Mouse (Mus musculus): ENCODE measurements around the gene Mfrp.
A peak's percentile ranks its signal among the peaks of the same experiment; 100 is the strongest.

Gene Mfrp

GRCm38 (mm10) chr9:44101490-44101889, at the start of gene Mfrp:
TSS of gene Mfrp (plus strand) at chr9:44101729.
- no peak for DNase-seq (ENCODE audit: low read depth, low spot score)

- DNase-seq (ENCODE audit: low read depth, low spot score): peak; percentile 61
Observed at GRCm38 (mm10) chr9:44052855-44053254, 48.7 kb upstream of the Mfrp start.

GRCm38 (mm10) chr9:44053936-44054335, 47.6 kb upstream of the Mfrp start:
- no peak for DNase-seq (ENCODE audit: low read depth, low spot score)

- no peak for DNase-seq (ENCODE audit: low read depth, low spot score)
Observed at GRCm38 (mm10) chr9:44058606-44059005, 42.9 kb upstream of the Mfrp start.

GRCm38 (mm10) chr9:44065177-44065576, 36.4 kb upstream of the Mfrp start:
- DNase-seq (ENCODE audit: low read depth, low spot score): no peak

- DNase-seq (ENCODE audit: low read depth, low spot score): peak; percentile 98
Observed at GRCm38 (mm10) chr9:44066785-44067225, 34.7 kb upstream of the Mfrp start, which contains the start of gene Usp2. TSS of gene Usp2 (plus strand) at chr9:44067021.

GRCm38 (mm10) chr9:44067241-44067959, 34.1 kb upstream of the Mfrp start:
- DNase-seq (ENCODE audit: low read depth, low spot score): no peak

- DNase-seq (ENCODE audit: low read depth, low spot score): no peak
Observed at GRCm38 (mm10) chr9:44067960-44068330, 33.6 kb upstream of the Mfrp start.

- DNase-seq (ENCODE audit: low read depth, low spot score): no peak
Observed at GRCm38 (mm10) chr9:44069252-44069651, 32.3 kb upstream of the Mfrp start.

GRCm38 (mm10) chr9:44070113-44070843, 31.3 kb upstream of the Mfrp start:
- no peak for DNase-seq (ENCODE audit: low read depth, low spot score)

GRCm38 (mm10) chr9:44070844-44071231, 30.7 kb upstream of the Mfrp start:
- DNase-seq (ENCODE audit: low read depth, low spot score): no peak

- DNase-seq (ENCODE audit: low read depth, low spot score): no peak
Observed at GRCm38 (mm10) chr9:44071914-44072598, 29.5 kb upstream of the Mfrp start.

- DNase-seq (ENCODE audit: low read depth, low spot score): no peak
Observed at GRCm38 (mm10) chr9:44072599-44072915, 29.0 kb upstream of the Mfrp start.

GRCm38 (mm10) chr9:44073115-44073514, 28.4 kb upstream of the Mfrp start:
- no peak for DNase-seq (ENCODE audit: low read depth, low spot score)

- peak; percentile 39 for DNase-seq (ENCODE audit: low read depth, low spot score)
Observed at GRCm38 (mm10) chr9:44074395-44075275, 26.9 kb upstream of the Mfrp start.

GRCm38 (mm10) chr9:44075276-44075995, 26.1 kb upstream of the Mfrp start:
- DNase-seq (ENCODE audit: low read depth, low spot score): no peak

GRCm38 (mm10) chr9:44075996-44076763, 25.3 kb upstream of the Mfrp start:
- no peak for DNase-seq (ENCODE audit: low read depth, low spot score)

GRCm38 (mm10) chr9:44076764-44077120, 24.8 kb upstream of the Mfrp start:
- peak; percentile 64 for DNase-seq (ENCODE audit: low read depth, low spot score)

GRCm38 (mm10) chr9:44077266-44077910, 24.1 kb upstream of the Mfrp start:
- DNase-seq (ENCODE audit: low read depth, low spot score): no peak

Data from CD4-positive helper T cell, adult 2 months (primary cell).